Mouse (Mus musculus): ENCODE results near the gene Obscn. TPM values are rescaled to one million over a fixed set of nuclear protein-coding genes. Genes with fewer than 3 reads are reported as not detected.

The Obscn gene
- total RNA-seq, 2 experiments from 2014 or later: 2.9 TPM

GRCm38 (mm10) chr11:59067921-59068320 is 68.3 kb downstream of the Obscn start:
- no peak for DNase-seq (ENCODE audit: low spot score in 2 of 2)

DNA sequence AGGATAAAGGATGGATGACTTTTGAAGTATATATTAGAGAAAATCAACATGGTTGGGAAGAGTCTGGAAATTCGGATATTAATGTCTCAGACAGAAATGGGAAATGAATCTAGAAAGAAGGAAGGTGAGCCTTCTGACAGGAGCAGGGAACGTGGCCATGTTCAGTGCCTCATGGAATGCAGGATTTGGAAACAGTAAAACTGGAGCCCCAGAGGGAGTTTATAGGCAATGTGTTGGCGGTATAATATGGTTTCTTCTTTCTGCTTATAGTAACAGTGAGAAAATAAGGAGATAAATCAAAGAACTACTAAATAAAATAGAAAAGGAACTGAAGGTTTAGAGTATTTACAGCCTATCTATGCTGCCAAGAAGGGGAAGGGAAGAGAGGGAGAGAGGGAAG is 78.2 kb downstream of the Obscn start:
- DNase-seq (ENCODE audit: low spot score in 2 of 2): no peak

GRCm38 (mm10) chr11:59051031-59051430 is 85.2 kb downstream of the Obscn start:
- DNase-seq (ENCODE audit: low spot score in 2 of 2): no peak

DNA sequence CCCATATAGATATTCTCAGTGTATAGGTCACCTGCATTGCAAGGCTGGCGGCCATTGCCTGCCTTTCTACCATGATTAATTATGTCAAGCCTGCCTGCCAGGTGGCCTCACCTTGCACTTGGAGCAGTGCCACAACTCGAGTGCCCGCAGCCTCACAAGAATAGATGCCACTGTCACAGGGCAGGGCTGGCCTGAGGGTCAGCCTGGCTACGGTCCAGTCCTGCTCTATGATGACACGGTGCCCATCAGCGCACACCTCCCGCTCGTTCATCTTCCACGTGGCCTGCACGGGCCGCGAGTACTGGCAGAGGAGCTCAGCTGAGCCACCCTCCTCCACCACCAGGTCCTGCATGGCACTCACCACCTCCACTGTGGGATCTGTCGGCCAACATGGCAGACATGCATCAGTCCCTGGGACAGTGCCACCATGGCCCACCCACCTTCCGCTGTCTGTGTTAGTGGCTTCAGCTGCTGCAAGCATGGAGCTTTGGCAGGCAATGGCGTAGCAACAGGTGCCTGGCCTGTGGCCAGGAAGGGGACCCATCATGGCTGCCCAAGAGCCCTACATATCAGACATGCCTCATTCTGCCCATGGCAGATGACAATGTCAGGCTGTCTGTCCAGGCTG is 91.4 kb downstream of the Obscn start:
- peak; percentile 80 to 84 for DNase-seq (ENCODE audit: low spot score in 2 of 2)

GRCm38 (mm10) chr11:59029003-59029402 is 107.2 kb downstream of the Obscn start:
- no peak for DNase-seq (ENCODE audit: low spot score in 2 of 2)

GRCm38 (mm10) chr11:59026411-59026810 is 109.8 kb downstream of the Obscn start:
- DNase-seq (ENCODE audit: low spot score in 2 of 2): no peak

GRCm38 (mm10) chr11:59015052-59015451 is 121.2 kb downstream of the Obscn start:
- peak in 1 of 2 experiments; percentile 42 for DNase-seq (ENCODE audit: low spot score in 2 of 2)

- no peak for DNase-seq (ENCODE audit: low spot score in 2 of 2)
These were observed 133.7 kb downstream of the Obscn start for GRCm38 (mm10) chr11:59002327-59003079.

GRCm38 (mm10) chr11:59000635-59001034 is 135.6 kb downstream of the Obscn start:
- DNase-seq (ENCODE audit: low spot score in 2 of 2): peak; percentile 58 to 63

DNA sequence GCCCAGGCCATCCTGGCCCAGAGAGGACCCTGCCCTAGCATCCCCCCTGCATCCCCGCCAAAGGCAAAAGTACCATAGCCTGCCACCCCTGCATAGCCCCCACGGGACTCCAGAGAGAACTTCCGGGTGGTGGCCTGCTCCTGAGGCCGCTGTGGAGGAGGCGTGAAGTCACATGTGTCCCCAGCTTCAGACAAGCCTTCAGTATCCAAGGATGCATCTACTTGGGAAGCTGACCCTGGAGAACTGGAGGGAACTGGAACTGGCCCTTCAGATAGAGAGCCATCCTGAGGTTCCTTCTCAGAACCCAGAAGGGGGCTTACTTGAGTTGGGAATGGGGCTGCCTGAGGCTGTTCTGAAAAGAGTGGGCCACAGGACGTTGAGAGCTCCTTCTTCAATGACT is 136.4 kb downstream of the Obscn start:
- no peak for DNase-seq (ENCODE audit: low spot score in 2 of 2)

DNA sequence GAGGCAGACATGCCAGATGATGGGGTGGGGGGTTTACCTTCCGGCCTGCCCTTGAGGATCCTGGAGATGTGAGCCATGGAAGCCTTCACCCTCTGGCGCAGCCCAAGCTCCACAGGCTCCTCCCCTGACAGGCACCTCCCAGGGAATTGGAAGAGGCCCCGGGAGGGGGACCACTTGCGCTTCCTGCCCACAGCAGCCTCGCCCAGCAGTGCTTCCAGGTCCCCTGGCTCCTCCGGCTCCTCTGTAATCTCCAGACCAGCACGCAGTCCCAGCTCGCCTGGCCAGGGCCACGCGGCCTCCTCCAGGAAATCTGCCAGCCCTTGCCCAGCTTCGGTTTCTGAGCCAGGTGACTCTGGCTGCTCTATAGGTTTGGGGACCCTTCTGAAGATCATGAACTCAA is 137.0 kb downstream of the Obscn start:
- no peak for DNase-seq (ENCODE audit: low spot score in 2 of 2)

GRCm38 (mm10) chr11:58997541-58997940 is 138.7 kb downstream of the Obscn start:
- DNase-seq (ENCODE audit: low spot score in 2 of 2): no peak

DNA sequence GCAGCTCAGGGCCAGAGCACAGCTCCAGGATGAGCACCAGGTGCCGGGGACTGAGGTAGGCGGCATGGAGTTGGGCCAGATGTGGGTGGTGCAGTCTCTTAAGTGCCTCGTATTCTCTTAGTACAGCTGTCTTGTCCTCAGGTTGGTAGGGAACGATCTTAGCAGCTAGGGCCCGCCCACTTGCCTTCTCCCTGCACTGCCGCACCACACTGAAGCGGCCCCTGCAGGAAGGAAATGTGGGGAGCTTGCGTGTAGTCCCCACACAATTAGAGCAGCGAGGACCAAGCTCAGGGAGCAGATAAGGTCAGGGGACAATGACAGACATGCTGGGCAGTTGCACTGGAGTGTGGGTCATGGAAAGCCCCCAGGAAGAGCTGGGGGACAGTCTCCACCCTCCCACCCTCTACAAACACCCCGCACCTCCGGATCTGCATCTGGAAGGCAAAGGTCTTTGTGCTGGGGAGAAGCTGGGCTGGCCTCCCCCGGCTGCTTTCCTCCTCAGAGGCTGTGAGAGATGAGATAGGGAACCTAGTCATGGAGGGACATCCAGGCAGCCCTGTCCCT is 140.3 kb downstream of the Obscn start:
- no peak for DNase-seq (ENCODE audit: low spot score in 2 of 2)

- no peak for DNase-seq (ENCODE audit: low spot score in 2 of 2)
These were observed 141.0 kb downstream of the Obscn start for GRCm38 (mm10) chr11:58995061-58995806.

DNA sequence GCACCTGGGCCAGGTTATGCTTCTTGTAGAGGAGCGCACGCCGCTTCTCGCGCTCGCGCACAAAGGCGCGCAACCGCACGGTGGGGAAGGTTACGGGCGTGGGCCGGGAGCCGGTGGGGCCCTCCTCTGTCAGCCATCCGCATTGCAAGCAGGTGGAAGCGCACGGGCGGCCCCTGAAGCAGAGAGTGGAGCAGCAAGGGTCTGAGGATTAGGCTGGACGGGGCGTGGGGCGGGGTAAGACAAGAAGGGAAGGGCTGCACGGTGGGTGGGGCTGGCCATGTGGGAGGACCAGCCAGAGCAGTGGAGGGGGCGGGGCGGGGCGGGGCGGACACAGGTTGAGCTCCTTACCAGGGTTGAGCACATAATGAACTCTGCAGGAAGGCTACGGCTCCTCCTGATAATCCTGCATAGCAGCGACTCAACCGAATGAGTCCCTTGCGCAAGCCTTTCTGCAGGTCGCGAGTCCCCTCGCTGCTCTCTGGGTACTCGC is 141.8 kb downstream of the Obscn start:
- DNase-seq (ENCODE audit: low spot score in 2 of 2): peak; percentile 46 to 59

DNA sequence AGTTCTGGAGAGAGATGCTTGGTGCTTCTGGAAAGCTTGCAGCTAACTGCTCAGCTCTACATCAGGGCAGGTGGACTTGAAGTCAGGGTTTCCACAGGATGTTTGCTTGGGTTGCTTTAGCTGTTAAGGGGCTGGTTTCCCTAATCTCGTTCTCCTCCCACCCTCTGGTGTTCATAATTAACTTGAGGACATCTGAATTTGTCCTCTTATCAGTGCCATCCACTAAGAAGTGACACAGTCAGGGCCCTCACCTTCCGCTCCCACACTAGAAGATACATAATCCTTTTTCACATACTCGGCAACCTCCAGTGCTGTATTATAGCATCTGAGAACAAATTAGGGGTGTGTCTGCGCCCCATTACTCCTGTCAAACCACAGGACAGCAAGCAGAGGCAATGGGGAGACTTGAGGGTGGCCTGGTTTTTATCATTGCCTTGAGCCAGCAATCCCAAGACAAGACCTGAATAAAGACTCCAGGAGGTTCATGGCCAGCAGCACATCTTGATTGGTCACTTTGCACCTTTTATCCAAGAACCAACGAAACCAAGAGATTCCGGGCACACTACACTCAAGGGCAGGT is 143.0 kb downstream of the Obscn start:
- DNase-seq (ENCODE audit: low spot score in 2 of 2): no peak

- no peak for DNase-seq (ENCODE audit: low spot score in 2 of 2)
These were observed 144.3 kb downstream of the Obscn start for GRCm38 (mm10) chr11:58991911-58992310.

DNA sequence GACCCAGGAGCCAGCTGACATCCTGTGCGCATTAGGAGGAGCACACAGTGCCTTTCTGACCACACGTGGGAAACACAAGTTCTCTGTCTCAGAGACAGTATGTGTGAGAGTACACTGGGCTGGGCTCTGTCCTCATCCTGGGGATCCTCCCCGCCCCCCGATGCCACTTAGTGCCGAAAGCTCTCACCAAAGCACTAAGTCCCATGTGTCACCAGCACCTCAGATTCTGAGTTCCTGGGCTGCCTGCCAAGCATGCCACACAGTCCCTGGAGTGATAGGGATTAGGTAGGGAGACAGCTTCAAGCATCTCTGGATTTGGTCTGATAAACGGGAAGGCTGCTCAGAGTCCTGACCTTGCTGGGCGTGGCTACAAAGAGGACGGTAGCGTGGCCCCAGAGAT is 145.4 kb downstream of the Obscn start:
- no peak for DNase-seq (ENCODE audit: low spot score in 2 of 2)

GRCm38 (mm10) chr11:58990141-58990540 is 146.1 kb downstream of the Obscn start:
- DNase-seq (ENCODE audit: low spot score in 2 of 2): no peak

GRCm38 (mm10) chr11:58989166-58989565 is 147.0 kb downstream of the Obscn start:
- DNase-seq (ENCODE audit: low spot score in 2 of 2): no peak

GRCm38 (mm10) chr11:58985299-58985917 is 150.8 kb downstream of the Obscn start:
- no peak for DNase-seq (ENCODE audit: low spot score in 2 of 2)
